Mouse (Mus musculus): ENCODE results near the gene Camk2d. TPM values are rescaled to one million over a fixed set of nuclear protein-coding genes. Genes with fewer than 3 reads are reported as not detected.

Gene Camk2d
- total and polyA plus RNA-seq, 3 experiments, result 0.07 to 0.35 TPM; not detected in 1

GRCm38 (mm10) chr3:126659235-126659634 lies 63.1 kb downstream of the Camk2d start:
- TF ChIP-seq USF1 (IDR thresholded peaks at IDR 0.05; ENCODE audit: low read depth, low read length), result no peak
- TF ChIP-seq USF2 (IDR thresholded peaks at IDR 0.05; ENCODE audit: borderline replicate concordance in 1 of 2, insufficient read depth in 1 of 2, low read depth in 1 of 2, low read length in 2 of 2), result no peak
- no peak for TF ChIP-seq BHLHE40 (IDR thresholded peaks at IDR 0.05; ENCODE audit: borderline replicate concordance, low read depth, low read length)
- no peak for TF ChIP-seq JUND (IDR thresholded peaks at IDR 0.05; ENCODE audit: low read depth, low read length)
- TF ChIP-seq MAFK (IDR thresholded peaks at IDR 0.05; ENCODE audit: borderline replicate concordance, low read depth, low read length), result no peak
- Histone ChIP-seq H3K4me3 (ENCODE audit: control insufficient read depth in 1 of 2, insufficient read depth in 1 of 2, low read depth in 2 of 2, low read length in 2 of 2) (no peak overlapping the region), H3K9ac (ENCODE audit: control insufficient read depth, low read depth, low read length, poor library complexity, severe bottlenecking) (no peak overlapping the region), H3K9me3 (replicated peaks; ENCODE audit: insufficient read depth, low read length) (no peaks in the 10 kb centered on the region), H3K27ac (ENCODE audit: control insufficient read depth, low read depth, low read length) (no peak overlapping the region), H3K27me3 (ENCODE audit: control insufficient read depth in 1 of 2, insufficient read depth in 2 of 2, low read length in 2 of 2) (no peaks in the 10 kb centered on the region), H3K79me2 (ENCODE audit: control insufficient read depth, insufficient read depth, low read length, poor library complexity) (no peaks in the 10 kb centered on the region), H3K36me3 (ENCODE audit: control insufficient read depth in 1 of 2, insufficient read depth in 2 of 2, low read length in 2 of 2) (no peaks in the 10 kb centered on the region), H3K4me1 (ENCODE audit: control insufficient read depth in 1 of 2, insufficient read depth in 2 of 2, low read length in 2 of 2) (no peaks in the 10 kb centered on the region)
- DNase-seq (ENCODE audit: low read depth, low spot score), result no peak

GRCm38 (mm10) chr3:126659832-126660564 lies 63.9 kb downstream of the Camk2d start:
- DNase-seq (ENCODE audit: low read depth, low spot score), result no peak
- H3K79me2 ChIP-seq (ENCODE audit: control insufficient read depth, insufficient read depth, low read length, poor library complexity), result no peaks in the 10 kb centered on the region
- TF ChIP-seq POLR2AphosphoS5 (IDR thresholded peaks at IDR 0.05; ENCODE audit: borderline replicate concordance, low read depth, low read length), result no peak
- no peak for TF ChIP-seq E2F4 (IDR thresholded peaks at IDR 0.05; ENCODE audit: borderline replicate concordance, low read depth, low read length)
- H3K4me3 ChIP-seq (ENCODE audit: control insufficient read depth in 1 of 2, insufficient read depth in 1 of 2, low read depth in 2 of 2, low read length in 2 of 2), result no peak overlapping the region
- H3K27me3 ChIP-seq (ENCODE audit: control insufficient read depth in 1 of 2, insufficient read depth in 2 of 2, low read length in 2 of 2), result no peaks in the 10 kb centered on the region
- no peak overlapping the region for H3K9ac ChIP-seq (ENCODE audit: control insufficient read depth, low read depth, low read length, poor library complexity, severe bottlenecking)
- H3K9me3 ChIP-seq (replicated peaks; ENCODE audit: insufficient read depth, low read length), result no peaks in the 10 kb centered on the region
- no peaks in the 10 kb centered on the region for H3K36me3 ChIP-seq (ENCODE audit: control insufficient read depth in 1 of 2, insufficient read depth in 2 of 2, low read length in 2 of 2)
- H3K4me1 ChIP-seq (ENCODE audit: control insufficient read depth in 1 of 2, insufficient read depth in 2 of 2, low read length in 2 of 2), result no peaks in the 10 kb centered on the region
- H3K27ac ChIP-seq (ENCODE audit: control insufficient read depth, low read depth, low read length), result no peak overlapping the region

- Histone ChIP-seq H3K27ac (ENCODE audit: control insufficient read depth, low read depth, low read length) (no peak overlapping the region), H3K9ac (ENCODE audit: control insufficient read depth, low read depth, low read length, poor library complexity, severe bottlenecking) (no peak overlapping the region), H3K27me3 (ENCODE audit: control insufficient read depth in 1 of 2, insufficient read depth in 2 of 2, low read length in 2 of 2) (no peaks in the 10 kb centered on the region), H3K79me2 (ENCODE audit: control insufficient read depth, insufficient read depth, low read length, poor library complexity) (no peaks in the 10 kb centered on the region), H3K4me1 (ENCODE audit: control insufficient read depth in 1 of 2, insufficient read depth in 2 of 2, low read length in 2 of 2) (no peaks in the 10 kb centered on the region), H3K36me3 (ENCODE audit: control insufficient read depth in 1 of 2, insufficient read depth in 2 of 2, low read length in 2 of 2) (no peaks in the 10 kb centered on the region), H3K4me3 (ENCODE audit: control insufficient read depth in 1 of 2, insufficient read depth in 1 of 2, low read depth in 2 of 2, low read length in 2 of 2) (no peak overlapping the region), H3K9me3 (replicated peaks; ENCODE audit: insufficient read depth, low read length) (no peaks in the 10 kb centered on the region)
- no peak for DNase-seq (ENCODE audit: low read depth, low spot score)
- TF ChIP-seq USF1 (IDR thresholded peaks at IDR 0.05; ENCODE audit: low read depth, low read length) (no peak), EP300 (IDR thresholded peaks at IDR 0.05; ENCODE audit: low read depth in 1 of 2, low read length in 2 of 2) (no peak), SMC3 (IDR thresholded peaks at IDR 0.05; ENCODE audit: low read depth, low read length) (no peak), GABPA (IDR thresholded peaks at IDR 0.05; ENCODE audit: low read depth, low read length) (no peak), NRF1 (IDR thresholded peaks at IDR 0.05; ENCODE audit: insufficient read depth, low read depth, low read length, poor library complexity, severe bottlenecking) (no peak), POLR2AphosphoS5 (IDR thresholded peaks at IDR 0.05; ENCODE audit: borderline replicate concordance, low read depth, low read length) (no peak), TBP (IDR thresholded peaks at IDR 0.05; ENCODE audit: low read depth, low read length) (no peak), MEF2A (IDR thresholded peaks at IDR 0.05; ENCODE audit: extremely low read depth, insufficient replicate concordance, low read depth, low read length, poor library complexity, severe bottlenecking) (no peak), ELF1 (IDR thresholded peaks at IDR 0.05; ENCODE audit: low read depth, low read length) (no peak), ETS1 (IDR thresholded peaks at IDR 0.05; ENCODE audit: low read depth, low read length) (no peak), CHD2 (IDR thresholded peaks at IDR 0.05; ENCODE audit: low read length) (no peak), MAX (IDR thresholded peaks at IDR 0.05; ENCODE audit: low read length) (no peak), POLR2A (IDR thresholded peaks at IDR 0.05; ENCODE audit: control insufficient read depth in 1 of 2, insufficient read depth in 1 of 2, low read depth in 1 of 2, low read length in 2 of 2, poor library complexity in 1 of 2) (no peak), TAL1 (IDR thresholded peaks at IDR 0.05; ENCODE audit: low read length) (no peak), RAD21 (IDR thresholded peaks at IDR 0.05; ENCODE audit: low read depth, low read length) (no peak), GATA1 (IDR thresholded peaks at IDR 0.05; ENCODE audit: low read depth, low read length) (no peak), ZKSCAN1 (IDR thresholded peaks at IDR 0.05; ENCODE audit: low read depth, low read length) (no peak), MYC (IDR thresholded peaks at IDR 0.05; ENCODE audit: low read depth, low read length) (no peak), BHLHE40 (IDR thresholded peaks at IDR 0.05; ENCODE audit: borderline replicate concordance, low read depth, low read length) (no peak), RCOR1 (IDR thresholded peaks at IDR 0.05; ENCODE audit: low read depth, low read length) (no peak)
These were observed 64.5 kb downstream of the Camk2d start for GRCm38 (mm10) chr3:126660575-126660974.

Data from MEL (cell line).